Mouse (Mus musculus) cerebellum, postnatal 36 days (tissue): ENCODE measurements around the gene Spry2.

Experiments
- DNase-seq, 2 experiments: peaks; one replicate each; pipeline ENCODE4 v3.0.0; 2021 to 2022; ENCODE audit warnings: mixed read lengths in 2 of 2

The Spry2 gene

DNA sequence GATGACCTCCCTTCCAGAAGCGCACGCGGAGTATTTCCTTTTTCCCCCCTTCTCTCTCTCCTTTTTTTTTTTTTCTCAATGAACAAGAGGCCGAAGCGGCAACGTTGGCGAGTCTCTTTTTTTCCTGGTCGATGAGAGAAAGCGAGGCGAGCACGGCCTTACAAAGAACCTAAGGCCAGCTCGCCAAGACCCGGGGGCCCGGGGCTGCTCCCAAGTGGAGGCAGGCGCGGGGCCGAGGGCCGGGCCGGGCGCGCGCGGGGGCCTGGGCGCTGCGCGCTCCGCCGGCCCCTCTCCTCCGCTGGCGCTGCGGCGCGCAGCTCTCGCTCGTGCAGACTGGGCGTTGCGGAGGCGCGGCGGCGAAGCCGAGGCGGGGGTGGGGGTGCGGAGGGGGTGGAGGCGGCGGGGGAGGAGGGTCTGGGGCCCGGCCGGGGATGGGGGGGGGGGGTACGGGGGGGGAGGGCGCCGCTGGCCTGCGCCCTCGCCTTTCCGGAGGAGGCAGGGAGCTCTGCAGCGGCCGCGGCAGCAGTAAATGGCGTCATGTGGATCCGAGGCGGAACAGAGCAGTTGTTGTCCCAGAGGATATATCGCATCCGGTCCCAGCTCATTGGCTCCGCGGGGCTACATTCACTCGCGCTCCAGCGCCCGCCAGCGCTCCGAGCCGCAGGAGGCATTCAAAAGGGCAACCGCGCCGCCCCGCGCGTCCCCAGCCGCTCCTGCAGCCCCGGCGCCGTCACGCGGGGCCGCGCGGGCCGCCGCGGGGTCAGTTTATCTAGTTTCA, at the start of gene Spry2:
Spry2 (minus strand) TSS at position 29 of the 778 bp plus-strand sequence.
- DNase-seq, result peak; percentile 79

DNA sequence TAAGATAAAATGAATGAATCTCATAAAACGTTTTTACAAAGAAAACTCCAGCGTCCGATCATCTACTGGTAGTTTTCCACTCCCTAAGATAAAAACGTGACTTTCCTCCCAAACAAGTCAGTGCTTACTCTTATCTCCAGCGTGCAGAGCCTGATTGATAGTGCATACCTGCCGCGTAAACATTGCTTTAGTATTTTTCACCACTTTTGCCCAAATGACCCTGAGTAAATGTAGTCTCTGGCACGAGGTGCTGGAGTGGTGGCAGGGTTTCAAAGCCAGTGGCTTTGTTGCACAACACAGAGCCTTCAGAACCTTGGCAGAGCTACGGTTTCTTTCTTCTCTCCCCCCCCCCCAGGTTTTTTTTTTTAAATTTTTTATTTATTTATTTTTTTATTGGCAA, 44.7 kb upstream of the Spry2 start:
- DNase-seq, result no peak

DNA sequence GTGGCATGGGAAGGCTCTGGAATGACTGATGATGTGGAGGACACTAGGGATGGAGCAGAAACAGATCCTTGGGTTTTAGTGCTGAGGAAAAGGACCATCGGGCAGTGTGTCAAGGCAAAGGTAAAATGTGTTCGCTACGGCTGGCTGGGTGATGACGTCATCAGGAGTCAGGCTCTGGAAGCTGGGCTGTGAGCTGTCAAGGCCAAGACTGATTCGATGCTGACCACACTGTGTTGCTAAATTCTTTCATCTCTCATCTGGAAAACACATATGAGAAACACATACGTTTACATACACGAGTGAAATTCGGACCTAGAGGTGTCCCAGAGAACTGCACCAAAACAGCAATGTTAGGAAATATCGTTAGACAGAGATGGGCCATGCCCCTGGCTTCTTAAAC, 30.1 kb upstream of the Spry2 start:
- no peak for DNase-seq

DNA sequence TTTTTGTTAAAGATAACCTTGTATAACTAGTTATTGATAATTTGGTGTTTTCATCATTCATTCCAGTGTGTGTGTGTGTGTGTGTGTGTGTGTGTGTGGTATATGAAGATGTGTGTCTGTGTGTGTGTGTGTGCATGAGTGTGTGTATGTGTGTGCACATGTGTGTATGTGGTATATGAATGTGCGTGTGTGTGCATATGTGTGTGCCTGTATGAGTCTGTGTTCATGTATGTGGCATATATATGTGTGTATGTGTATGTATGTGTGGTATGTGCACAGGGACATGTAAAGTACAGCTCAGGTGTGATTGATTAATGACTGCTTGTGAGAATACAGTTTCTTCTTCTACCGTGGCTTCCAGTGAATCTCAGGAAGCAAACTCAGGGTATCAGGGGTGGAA, 28.7 kb upstream of the Spry2 start:
- no peak for DNase-seq

DNA sequence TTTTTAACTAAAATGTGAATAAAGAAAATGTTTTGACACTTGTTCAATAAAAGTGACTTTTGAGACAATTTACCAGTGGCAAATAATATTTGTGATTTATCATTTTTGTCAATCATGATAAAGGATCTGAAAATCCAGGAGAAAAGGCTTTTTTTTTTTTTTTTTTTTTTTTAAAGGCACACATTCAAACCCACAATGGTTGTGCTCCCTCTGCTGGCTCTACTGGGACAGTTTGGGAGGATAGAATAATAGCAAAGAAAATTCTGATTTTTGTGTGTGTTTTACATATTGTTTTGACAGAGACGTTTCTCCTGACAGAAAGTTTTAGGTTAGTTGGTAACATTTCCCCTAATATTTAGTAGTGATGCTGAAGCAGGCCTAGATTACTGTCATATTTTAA, 28.1 kb upstream of the Spry2 start:
- DNase-seq, result peak; percentile 25 to 30

DNA sequence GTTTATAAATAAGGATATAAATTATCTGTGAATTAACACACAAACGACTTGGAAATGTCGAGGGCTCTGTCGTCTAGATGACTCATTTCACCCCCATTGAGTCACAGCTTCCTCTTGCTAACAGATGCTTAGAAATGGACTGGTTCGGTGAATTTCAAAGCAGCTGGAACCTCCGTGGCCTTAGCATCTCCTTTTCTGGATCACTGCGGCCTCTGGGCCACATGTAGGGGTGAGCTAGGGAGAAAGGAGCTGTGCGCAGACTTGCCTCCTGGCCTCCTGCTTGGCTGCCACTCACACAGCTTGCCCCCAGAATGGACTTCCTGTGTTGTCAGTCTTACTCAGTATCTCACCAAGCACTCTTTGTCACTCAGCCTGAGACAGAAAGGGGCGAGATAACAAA, 26.3 kb upstream of the Spry2 start:
- DNase-seq, result no peak

DNA sequence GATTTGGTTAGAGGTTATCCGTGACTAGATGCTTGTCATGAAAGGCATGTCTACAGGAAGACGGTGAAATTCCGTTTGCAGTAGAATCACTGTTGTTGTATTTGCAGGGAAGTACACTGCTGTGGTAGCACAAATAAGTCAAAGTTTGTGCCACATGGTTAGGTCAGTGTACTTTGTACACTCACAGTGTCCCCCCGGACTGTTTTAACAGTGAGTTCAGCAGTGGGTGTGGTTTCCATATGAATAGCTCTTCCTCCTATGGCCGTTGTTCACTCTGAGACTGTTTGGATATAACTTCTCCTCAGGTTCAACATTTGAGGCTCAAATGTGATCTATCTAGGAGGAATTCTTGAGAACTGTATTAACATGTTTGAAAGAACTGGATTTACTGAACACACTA, 25.8 kb upstream of the Spry2 start:
- no peak for DNase-seq

DNA sequence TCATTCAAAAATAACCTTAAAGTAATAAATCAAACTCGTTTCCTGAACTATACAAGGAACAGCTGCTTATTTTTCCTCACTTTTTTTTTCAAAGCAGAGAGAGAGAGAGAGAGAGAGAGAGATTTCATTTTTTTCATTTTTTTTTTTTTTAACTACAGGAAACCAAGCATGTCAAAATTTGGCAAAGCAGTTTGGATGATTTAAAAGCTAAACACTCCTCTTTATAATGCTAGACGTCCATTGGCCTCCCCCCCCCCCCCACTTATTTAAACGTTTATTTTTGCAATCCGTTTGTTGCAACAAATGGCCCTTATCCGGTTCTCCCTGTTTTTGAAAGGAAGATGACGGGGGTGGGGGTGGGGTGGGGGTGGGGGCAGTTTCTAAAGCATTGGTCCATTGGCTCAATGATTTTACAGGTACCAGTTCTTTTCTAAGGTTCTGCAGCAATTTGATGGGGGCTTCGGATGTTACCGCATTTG, 24.6 kb upstream of the Spry2 start:
- no peak for DNase-seq

DNA sequence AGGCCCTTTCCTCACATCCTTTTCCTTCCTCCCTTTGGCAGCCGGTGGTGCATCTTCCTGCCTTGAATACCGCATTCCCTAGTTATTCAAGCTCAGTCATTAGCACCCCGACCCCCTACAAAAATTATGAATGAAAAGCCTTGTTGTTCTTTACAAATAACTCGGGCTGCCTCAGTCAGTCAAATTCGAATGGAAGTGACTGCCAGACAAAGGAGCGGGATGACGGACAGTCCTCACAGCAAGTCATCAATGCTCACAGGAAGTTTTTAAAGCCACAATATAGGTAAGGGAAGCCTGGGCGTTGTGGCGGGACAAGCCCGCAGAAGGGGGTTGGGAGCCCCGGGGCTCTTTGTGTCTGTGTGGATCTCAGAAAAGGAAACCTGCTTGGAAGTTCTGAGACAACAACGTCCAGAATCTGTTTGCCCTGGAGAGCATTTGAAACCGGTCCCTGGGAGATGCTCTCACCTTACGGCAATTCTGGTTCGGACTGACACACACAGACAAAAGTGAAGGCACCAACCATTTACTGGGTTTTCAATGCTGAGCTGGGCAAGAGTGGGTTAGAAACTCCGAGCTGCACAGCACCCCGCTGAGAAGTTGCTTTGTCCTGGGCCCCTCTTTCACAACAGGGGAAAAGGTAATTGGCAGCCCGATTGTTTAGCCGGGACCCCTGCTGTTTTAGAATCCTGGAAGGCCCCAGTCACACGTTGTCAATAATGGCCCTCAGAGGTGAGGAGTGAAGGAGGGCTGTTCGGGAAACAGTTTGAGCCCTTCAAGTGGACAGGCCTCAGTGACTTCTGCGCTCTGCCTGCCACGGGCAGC, 24.0 kb upstream of the Spry2 start:
- DNase-seq, result no peak

DNA sequence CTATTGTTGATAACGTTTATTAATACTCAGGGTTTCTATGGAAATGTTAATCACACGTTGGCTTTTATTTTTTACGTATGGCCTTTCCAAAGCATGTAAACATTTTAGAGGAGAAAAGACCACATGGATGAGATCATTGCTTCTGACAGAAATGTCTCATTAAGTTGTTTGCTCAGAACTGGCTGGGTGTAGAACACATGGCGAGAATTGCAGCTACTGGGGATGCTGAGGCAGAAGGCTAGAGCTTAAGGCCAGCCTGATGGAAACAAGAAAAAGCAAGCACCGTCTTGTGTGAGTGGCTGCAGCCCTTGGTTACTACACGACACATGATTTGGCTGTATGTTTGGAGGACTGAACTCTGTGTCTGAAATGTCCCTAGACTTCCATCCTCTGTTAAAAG, 10.6 kb upstream of the Spry2 start:
- DNase-seq, result no peak

DNA sequence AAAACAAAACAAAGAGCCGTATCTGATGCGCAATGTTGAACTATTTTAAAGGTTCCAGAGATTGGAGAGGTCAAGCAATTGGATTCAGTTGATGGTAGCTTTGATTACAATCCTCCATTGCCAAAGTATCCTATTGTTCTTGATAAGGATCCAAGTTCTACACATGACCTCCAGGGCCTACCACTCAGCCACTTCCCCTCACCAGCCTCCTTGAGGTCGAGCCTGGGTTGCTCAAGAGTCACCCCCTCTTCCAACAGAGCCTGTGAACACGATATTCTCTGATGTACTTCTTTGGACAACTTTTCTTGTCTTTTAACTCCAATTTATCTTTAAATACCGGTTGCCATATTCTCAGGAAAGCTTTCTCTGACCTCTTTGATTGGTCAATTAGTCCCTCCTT, 9.3 kb upstream of the Spry2 start:
- no peak for DNase-seq

DNA sequence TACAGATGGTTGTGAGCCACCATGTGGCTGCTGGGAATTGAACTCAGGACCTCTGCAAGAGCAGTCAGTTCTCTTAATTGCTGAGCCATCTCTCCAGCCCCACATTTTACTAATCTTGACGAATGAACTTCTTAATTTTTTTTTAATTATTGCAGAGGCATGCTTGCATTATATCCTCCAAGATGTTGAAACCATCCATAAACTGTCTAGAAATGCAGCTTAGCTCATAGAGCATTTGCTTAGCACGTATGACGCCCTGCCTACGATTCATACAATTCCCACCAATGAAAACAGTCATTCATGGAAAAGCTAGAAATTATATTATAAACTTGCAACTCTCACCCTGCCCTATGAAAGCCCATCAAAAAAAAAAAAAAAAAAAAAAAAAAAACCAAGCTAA, 8.9 kb upstream of the Spry2 start:
- no peak for DNase-seq

DNA sequence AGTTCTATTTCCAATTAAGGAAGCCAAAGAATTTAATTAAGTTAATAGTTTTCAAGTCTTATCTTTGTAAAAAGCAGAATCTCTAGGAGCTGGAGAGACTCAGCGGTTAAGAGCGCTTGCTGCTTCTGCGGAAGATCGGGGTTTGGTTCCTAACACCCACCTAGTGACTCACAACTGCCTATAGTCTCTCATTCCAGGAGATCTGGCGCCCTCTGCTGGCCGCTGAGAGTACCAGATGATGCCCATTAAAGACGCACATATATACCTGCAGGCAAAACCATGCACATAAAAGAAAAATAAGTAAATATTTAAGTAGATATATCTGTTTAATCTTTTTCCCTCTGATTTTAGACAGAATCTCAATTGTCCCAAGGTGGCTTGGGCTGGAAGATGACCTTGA, 6.2 kb upstream of the Spry2 start:
- DNase-seq, result peak; percentile 45 to 50

DNA sequence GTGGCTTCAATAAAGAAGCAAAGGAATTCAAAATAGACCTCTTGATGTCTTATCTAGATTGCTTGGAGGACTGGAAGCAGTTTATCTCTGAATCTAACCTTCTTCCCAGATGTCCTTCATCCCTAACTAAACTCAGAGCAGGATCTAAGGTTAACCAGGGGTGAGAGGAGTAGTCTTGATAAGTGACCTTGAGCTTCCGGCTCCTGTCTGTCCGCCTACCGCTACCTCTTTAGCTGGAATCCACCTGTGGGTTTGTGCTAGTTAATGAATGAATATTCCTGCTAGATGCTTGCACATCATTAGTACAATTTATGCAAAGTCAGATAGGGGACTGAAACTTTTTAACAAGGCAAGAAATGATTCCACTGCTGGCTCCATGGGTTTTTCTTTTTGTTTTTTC, 4.2 kb upstream of the Spry2 start:
- DNase-seq, result no peak

DNA sequence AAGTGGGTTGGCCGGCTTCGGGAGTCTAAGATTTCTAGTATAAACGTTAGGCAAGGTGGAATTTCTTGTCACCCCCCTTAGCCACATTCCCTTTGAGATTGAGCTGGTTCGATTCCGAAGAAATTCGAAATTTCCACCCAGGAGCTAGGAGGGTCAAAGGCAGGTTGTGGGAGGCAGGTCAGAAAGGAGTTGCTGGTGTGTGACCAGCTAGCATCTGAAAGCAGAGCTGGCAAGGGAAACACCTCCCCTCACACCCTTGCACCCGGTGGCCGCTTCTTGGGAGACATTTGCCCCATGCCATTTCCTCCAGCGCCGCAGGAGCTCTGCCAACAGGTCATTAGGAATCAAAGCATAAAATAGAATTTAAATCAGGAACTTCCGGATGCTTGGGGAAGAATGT, 2.5 kb upstream of the Spry2 start:
- DNase-seq, result peak in 1 of 2 experiments; percentile 31

DNA sequence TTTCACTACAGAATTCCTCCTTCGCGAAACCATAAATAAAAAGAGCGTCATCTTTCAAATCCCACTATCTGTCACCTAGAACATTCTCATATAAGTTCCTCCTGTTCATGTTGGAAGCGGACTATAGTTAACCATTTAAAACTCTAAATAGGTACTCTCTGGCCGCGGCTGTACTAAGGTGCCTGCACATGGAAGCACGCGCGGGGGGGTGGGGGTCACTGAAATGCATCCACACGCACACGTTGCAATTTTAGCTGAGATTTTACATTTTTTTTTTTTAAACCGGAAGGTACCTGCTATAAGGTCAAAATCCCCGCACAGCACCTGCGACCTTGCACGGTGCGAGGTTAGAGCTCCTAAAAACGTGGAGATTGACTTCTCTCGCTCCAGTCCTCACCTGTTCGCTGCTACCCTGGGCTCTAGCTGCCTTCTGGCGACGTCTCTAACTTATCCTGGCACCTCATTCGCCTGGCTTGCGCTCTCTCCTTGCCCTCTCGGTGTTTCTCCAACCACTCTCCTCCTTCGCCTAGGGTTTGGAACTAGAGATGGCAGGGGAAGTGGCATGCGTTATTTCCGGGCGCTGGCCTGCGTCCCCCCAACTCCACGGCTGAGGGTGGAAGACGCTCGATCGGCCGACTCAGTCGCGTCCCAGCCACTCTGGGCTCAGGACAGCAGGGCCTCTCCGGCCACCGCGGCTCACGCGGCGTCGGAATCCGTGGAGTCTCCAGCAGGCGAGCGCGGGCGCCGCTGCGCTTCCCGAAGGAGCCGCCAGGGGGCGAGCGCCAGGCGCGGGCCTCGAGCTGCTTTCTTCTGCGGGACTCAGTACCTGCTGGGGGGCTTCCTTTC, 1.9 kb upstream of the Spry2 start:
- peak; percentile 94 to 96 for DNase-seq

DNA sequence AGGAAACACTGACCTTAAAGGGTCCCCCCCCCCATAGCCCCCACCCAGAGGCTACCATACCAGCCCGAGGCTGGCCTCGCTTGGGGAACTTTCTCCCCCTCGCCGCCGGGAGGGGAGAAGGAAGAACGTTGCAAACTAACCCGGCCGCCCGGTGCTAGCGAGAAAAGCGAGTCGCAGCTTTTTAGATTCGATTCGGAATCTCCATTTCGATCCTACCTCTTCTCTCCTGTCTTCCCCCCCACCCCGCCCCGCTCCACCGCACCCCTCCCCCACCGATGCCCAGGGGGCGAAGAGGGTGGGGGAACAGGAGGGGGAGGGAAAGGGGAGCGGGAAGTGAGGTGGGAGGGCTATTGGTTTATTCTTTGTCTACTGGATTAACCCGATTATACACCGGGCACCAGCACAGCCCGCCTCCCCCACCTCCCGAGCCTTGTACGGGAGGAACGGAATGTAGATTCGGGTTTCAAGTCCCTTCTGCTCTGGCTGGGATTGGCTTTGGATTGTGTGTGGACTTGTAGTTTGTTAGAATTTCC, 1.0 kb upstream of the Spry2 start:
- peak; percentile 65 to 68 for DNase-seq

DNA sequence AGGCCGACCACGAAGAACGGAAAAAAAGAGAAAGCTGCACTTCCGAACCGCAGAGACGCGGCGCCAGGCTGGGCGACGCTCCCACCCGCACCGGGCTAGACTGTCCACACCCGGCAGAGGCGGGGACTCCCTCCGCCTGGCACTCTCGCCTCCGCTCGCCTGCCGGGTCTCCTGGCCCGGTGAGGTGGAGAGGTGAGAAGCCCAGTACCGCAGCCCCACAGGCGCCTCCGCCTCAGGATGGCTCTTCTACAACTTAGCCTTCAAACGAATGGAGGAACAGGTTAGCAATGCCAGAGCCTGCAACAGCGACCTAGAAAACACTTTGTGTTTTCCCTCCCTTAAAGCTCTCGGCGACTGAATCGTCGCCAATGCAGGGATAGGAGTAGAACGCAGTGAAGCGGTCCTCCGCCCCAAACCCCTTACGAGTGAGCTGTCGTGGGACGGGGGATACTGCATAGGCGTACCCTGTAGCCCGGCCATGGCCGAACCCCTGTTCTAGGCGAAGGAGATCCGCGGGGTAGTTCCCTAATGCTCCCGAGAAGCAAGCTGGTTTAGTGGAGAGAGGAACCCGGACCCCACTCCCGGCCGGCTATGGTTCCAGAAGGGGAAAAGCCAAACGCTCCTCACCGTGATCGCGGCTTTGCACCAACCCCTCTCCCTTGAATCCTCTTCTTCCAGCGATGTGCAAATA, 513 bp downstream of the Spry2 start:
- DNase-seq, result peak; percentile 69 to 75

DNA sequence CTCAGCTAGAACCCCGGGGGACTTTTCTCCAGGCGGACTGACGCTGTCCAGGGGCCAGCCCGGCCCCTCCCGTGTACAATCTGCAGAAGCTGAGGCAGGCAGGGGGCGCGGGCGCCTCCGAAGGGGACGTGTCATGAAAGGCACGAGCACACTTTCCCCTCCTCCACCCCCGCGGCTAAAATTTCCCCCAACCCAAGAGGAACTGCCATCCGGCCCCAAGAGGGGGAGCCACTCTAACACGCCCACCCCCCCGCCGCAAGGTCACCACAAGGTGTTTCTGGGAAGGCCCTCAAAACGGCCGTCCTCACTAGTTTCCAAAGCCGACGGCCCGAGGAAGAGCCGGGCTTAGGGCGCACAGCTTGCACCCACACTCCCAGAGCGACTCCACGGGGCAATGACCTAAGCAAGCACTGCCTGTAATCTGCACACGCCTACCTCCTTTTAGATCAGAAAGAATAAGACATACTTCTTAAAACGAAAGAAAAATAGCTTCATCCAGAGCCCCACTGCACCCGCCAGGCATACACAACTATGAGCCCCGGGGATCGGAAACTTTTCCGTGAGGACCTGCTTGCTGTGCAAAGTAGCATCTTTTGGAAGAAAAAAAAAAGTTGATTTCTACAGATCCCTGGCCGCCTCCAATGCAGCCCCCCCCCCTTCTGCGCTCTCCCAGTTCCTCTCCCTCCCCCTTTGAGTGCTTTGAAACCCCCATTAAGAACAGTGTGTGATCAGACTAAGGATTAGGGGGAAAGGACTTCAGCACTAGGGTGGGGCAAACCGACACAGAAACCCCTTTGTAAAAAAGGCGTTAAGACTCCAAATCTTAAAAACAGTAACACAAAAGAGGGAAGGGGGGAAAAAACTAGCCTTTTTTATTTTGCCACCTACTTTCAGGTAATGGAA, 1.4 kb downstream of the Spry2 start:
- peak; percentile 55 to 61 for DNase-seq

DNA sequence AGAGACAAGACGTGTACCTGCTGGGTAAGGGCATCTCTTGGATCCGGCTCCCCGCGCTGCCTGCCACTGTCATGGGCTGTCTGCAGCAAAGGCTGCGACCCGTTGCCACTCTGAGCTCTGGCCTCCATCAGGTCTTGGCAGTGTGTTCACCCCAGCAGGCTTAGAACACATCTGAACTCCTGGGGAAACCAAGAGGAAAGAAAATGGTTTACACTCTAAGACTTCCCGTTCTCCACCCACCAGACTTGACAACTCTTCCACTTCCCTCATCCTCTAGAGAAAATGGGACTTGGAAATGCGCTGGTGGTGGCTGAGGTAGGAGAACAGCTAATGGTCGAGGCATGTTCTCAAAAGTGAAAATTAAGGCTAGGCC, 3.0 kb downstream of the Spry2 start:
- no peak for DNase-seq

DNA sequence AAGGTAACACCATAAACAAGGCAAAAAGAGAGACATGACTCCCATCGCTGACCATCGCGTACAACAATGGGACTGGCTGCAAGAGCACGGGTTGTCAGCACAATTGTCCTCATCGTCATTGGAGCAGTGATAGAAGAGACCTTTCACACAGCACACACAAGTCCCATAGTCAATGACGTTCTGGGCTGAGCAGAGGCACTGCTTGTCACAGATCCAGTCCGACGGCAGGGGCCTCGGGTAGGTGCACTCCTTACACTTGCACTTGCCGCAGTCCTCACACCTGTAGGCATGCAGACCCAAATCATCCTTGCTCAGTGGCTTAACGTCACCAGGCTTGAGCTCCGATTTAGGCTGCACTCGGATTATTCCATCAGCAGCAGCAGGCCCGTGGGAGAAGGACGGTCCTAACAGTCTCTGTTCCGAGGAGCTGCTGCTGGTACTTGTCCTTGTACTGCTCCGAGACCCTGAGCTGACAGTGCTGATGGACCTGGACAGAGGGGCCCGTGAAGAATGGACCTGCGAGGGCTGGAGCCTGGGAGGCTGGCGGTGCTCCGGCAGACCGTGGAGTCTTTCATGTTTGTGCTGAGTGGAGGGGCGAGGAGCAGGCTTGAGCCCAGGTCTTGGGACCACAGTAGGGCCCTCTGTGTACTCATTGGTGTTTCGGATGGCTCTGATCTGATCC, 3.5 kb downstream of the Spry2 start:
- DNase-seq, result peak; percentile 50 to 66
